Mouse (Mus musculus) midbrain, postnatal 0 days (tissue): ENCODE data around the gene Ppp1r8. TPM values are rescaled to one million over a fixed set of nuclear protein-coding genes. Genes with fewer than 3 reads are reported as not detected.

Source experiments
- ATAC-seq: fragments of 200-750 bp; cut with Nextera tagmentation; 2 replicates; pipeline ENCODE4 v1.8.0; 2017; ENCODE audit warnings: moderate number of reproducible peaks, mild to moderate bottlenecking, moderate TSS enrichment, moderate library complexity; ENCODE audit not compliant: low FRiP score
- DNase-seq: peaks from one replicate; pipeline ENCODE4 v3.0.0-alpha.2; 2015; ENCODE audit warnings: low spot score
- H3K27ac ChIP-seq: fragments of 300-500 bp; sonication (generic); 2 replicates; pipeline ENCODE4 v1.5.1; 2014; ENCODE audit warnings: low read depth, mild to moderate bottlenecking, low read length, mixed read lengths
- H3K27me3 ChIP-seq: fragments of 300-500 bp; sonication (generic); 2 replicates; pipeline ENCODE4 v1.6.1; 2014; ENCODE audit warnings: low read length, control low read depth, mixed read lengths; ENCODE audit not compliant: insufficient read depth
- H3K36me3 ChIP-seq: fragments of 300-500 bp; sonication (generic); 2 replicates; pipeline ENCODE4 v1.6.1; 2014; ENCODE audit warnings: low read length, control low read depth, mixed read lengths; ENCODE audit not compliant: insufficient read depth
- H3K4me1 ChIP-seq: fragments of 300-500 bp; sonication (generic); 2 replicates; pipeline ENCODE4 v1.6.1; 2014; ENCODE audit warnings: mild to moderate bottlenecking, control low read depth, antibody characterized with exemption, low read length, mixed read lengths; ENCODE audit not compliant: insufficient read depth
- H3K4me2 ChIP-seq: fragments of 300-500 bp; sonication (generic); 2 replicates; pipeline ENCODE4 v1.6.1; 2014; ENCODE audit warnings: low read depth, mild to moderate bottlenecking, low read length, mixed read lengths; ENCODE audit not compliant: poor library complexity, severe bottlenecking
- H3K4me3 ChIP-seq: fragments of 300-500 bp; sonication (generic); 2 replicates; pipeline ENCODE4 v1.5.1; 2014; ENCODE audit warnings: low read depth, mild to moderate bottlenecking, low read length, moderate library complexity
- H3K9ac ChIP-seq: fragments of 300-500 bp; sonication (generic); replicated peaks from 2 replicates; pipeline ENCODE4 v1.6.1; 2014; ENCODE audit warnings: mild to moderate bottlenecking, low read length, moderate library complexity, mixed read lengths; ENCODE audit not compliant: poor library complexity, severe bottlenecking
- H3K9me3 ChIP-seq: fragments of 300-500 bp; sonication (generic); 2 replicates; pipeline ENCODE4 v1.6.1; 2016; ENCODE audit warnings: low read length, control low read depth
- CTCF ChIP-seq: IDR thresholded peaks from 2 replicates; pipeline ENCODE4 v1.5.1; 2016; ENCODE audit warnings: antibody characterized with exemption, mild to moderate bottlenecking
- WGBS: fragments of 180-500 bp; shearing (Covaris S2); extraction: QIAGEN DNeasy Blood & Tissue Kit; methylation state at CpG from one replicate; pipeline ENCODE4 v1.1.7; 2014; 5-methylcytosine and 5-hydroxymethylcytosine counted together
- polyA plus RNA-seq: library from polyadenylated mRNA; unstranded; fragments of >200 nt; fragmentation: Nextera tagmentation; extraction: Ambion mirVana; gene quantifications from 2 replicates; pipeline ENCODE4 v1.2.1, GENCODE M21; 2015
- total RNA-seq: library from RNA; depleted of rRNA; stranded (reverse); fragments of >200 nt; gene quantifications from 2 replicates; pipeline ENCODE4 v1.2.3, GENCODE M21; 2014

Gene Ppp1r8
- total and polyA plus RNA-seq, 2 experiments from 2014 or later: 45.0 to 59.6 TPM

- no peaks in the 10 kb centered on the region for H3K36me3 ChIP-seq
- no peaks in the 10 kb centered on the region for H3K27me3 ChIP-seq
- WGBS: 89% methylated on average over 5 of the region's 5 CpGs
- no peaks in the 10 kb centered on the region for H3K4me1 ChIP-seq
- H3K9me3 ChIP-seq: no peaks in the 10 kb centered on the region
- DNase-seq (no peak), ATAC-seq (no peak)
- TF ChIP-seq CTCF: no peak
- no peak overlapping the region for H3K9ac ChIP-seq
- no peak overlapping the region for H3K27ac ChIP-seq
- no peak overlapping the region for H3K4me2 ChIP-seq
- no peak overlapping the region for H3K4me3 ChIP-seq
These were observed 33.3 kb downstream of the Ppp1r8 start for GRCm38 (mm10) chr4:132809621-132810020.

GRCm38 (mm10) chr4:132807771-132808641 lies 35.0 kb downstream of the Ppp1r8 start:
- WGBS: 78% methylated on average over 5 of the region's 5 CpGs
- Histone ChIP-seq H3K27ac (no peak overlapping the region), H3K9me3 (no peaks in the 10 kb centered on the region), H3K9ac (no peak overlapping the region), H3K36me3 (no peaks in the 10 kb centered on the region), H3K4me3 (no peak overlapping the region), H3K4me1 (no peaks in the 10 kb centered on the region), H3K4me2 (no peak overlapping the region), H3K27me3 (no peaks in the 10 kb centered on the region)
- TF ChIP-seq CTCF: no peak
- ATAC-seq (no peak), DNase-seq (no peak)

GRCm38 (mm10) chr4:132806620-132807191 lies 36.3 kb downstream of the Ppp1r8 start:
- ATAC-seq: no peak
- Histone ChIP-seq H3K4me1 (no peaks in the 10 kb centered on the region), H3K9ac (no peak overlapping the region), H3K4me3 (no peak overlapping the region), H3K4me2 (no peak overlapping the region), H3K36me3 (no peaks in the 10 kb centered on the region), H3K9me3 (no peaks in the 10 kb centered on the region), H3K27me3 (no peaks in the 10 kb centered on the region), H3K27ac (no peak overlapping the region)
- 89% methylated on average over 7 of the region's 7 CpGs for WGBS
- DNase-seq: no peak
- no peak for TF ChIP-seq CTCF

GRCm38 (mm10) chr4:132805599-132806197 lies 37.3 kb downstream of the Ppp1r8 start:
- TF ChIP-seq CTCF: no peak
- Histone ChIP-seq H3K27ac (no peak overlapping the region), H3K27me3 (no peaks in the 10 kb centered on the region), H3K4me1 (no peaks in the 10 kb centered on the region), H3K36me3 (no peaks in the 10 kb centered on the region), H3K4me3 (no peak overlapping the region), H3K9me3 (no peaks in the 10 kb centered on the region), H3K4me2 (no peak overlapping the region), H3K9ac (no peak overlapping the region)
- ATAC-seq: no peak
- no peak for DNase-seq
- 87% methylated on average over 12 of the region's 12 CpGs for WGBS

GRCm38 (mm10) chr4:132805146-132805545 lies 37.8 kb downstream of the Ppp1r8 start:
- no peak overlapping the region for H3K27ac ChIP-seq
- H3K36me3 ChIP-seq: no peaks in the 10 kb centered on the region
- ATAC-seq: no peak
- H3K9me3 ChIP-seq: no peaks in the 10 kb centered on the region
- H3K4me2 ChIP-seq: no peak overlapping the region
- no peaks in the 10 kb centered on the region for H3K27me3 ChIP-seq
- no peaks in the 10 kb centered on the region for H3K4me1 ChIP-seq
- no peak overlapping the region for H3K4me3 ChIP-seq
- DNase-seq: no peak
- TF ChIP-seq CTCF: no peak
- 85% methylated on average over 5 of the region's 5 CpGs for WGBS
- H3K9ac ChIP-seq: no peak overlapping the region

- no peaks in the 10 kb centered on the region for H3K4me1 ChIP-seq
- no peak overlapping the region for H3K27ac ChIP-seq
- no peaks in the 10 kb centered on the region for H3K36me3 ChIP-seq
- no peaks in the 10 kb centered on the region for H3K9me3 ChIP-seq
- no peak overlapping the region for H3K9ac ChIP-seq
- WGBS: 94% methylated on average over 6 of the region's 6 CpGs
- no peak for TF ChIP-seq CTCF
- H3K4me2 ChIP-seq: no peak overlapping the region
- no peaks in the 10 kb centered on the region for H3K27me3 ChIP-seq
- no peak for DNase-seq
- ATAC-seq: no peak
- H3K4me3 ChIP-seq: no peak overlapping the region
These were observed 38.6 kb downstream of the Ppp1r8 start for GRCm38 (mm10) chr4:132804331-132804730.
